Mouse (Mus musculus): ENCODE data around the gene Ranbp2. TPM values are rescaled to one million over a fixed set of nuclear protein-coding genes. Genes with fewer than 3 reads are reported as not detected.
"Not testable (repeated sequence)": the region's sequence is repeated elsewhere in the genome, so short reads cannot be mapped to it uniquely, and the experiment has no call there.

Ranbp2 gene
- polyA plus RNA-seq, 1 experiment from 2014 or later = 48.2 TPM

- 0 out of 2 replicates have a peak, but pooled peaks cover 3% of the 10 kb centered on the region for H3K9me3 ChIP-seq (ENCODE audit: control insufficient read depth, low read length)
- no peak for ATAC-seq (ENCODE audit: low FRiP score, low TSS enrichment)
- H3K4me1 ChIP-seq (ENCODE audit: control insufficient read depth, insufficient read depth, low read length) = no peaks in the 10 kb centered on the region
- no peak overlapping the region for H3K4me2 ChIP-seq (replicated peaks; ENCODE audit: low read depth, low read length)
- H3K27me3 ChIP-seq (ENCODE audit: control insufficient read depth, insufficient read depth, low read length) = no peaks in the 10 kb centered on the region
- peaks cover 4% of the 10 kb centered on the region; the same call in 1 of the 2 replicates for H3K36me3 ChIP-seq (ENCODE audit: control insufficient read depth, insufficient read depth, low read length)
- 95% methylated on average over 2 of the region's 2 CpGs for WGBS
- H3K9ac ChIP-seq (ENCODE audit: low read depth, low read length) = no peak overlapping the region
- H3K27ac ChIP-seq (ENCODE audit: low read depth, low read length) = no peak overlapping the region
- H3K4me3 ChIP-seq (ENCODE audit: low read length) = no peak overlapping the region
Observed at GRCm38 (mm10) chr10:58532177-58532576, 85.5 kb downstream of the Ranbp2 start.

GRCm38 (mm10) chr10:58536276-58536675 is 89.6 kb downstream of the Ranbp2 start:
- not testable (repeated sequence) for H3K27me3 ChIP-seq (ENCODE audit: control insufficient read depth, insufficient read depth, low read length); ATAC-seq (ENCODE audit: low FRiP score, low TSS enrichment); H3K4me1 ChIP-seq (ENCODE audit: control insufficient read depth, insufficient read depth, low read length); H3K27ac ChIP-seq (ENCODE audit: low read depth, low read length); H3K4me2 ChIP-seq (replicated peaks; ENCODE audit: low read depth, low read length); H3K9me3 ChIP-seq (ENCODE audit: control insufficient read depth, low read length); H3K4me3 ChIP-seq (ENCODE audit: low read length); H3K36me3 ChIP-seq (ENCODE audit: control insufficient read depth, insufficient read depth, low read length); H3K9ac ChIP-seq (ENCODE audit: low read depth, low read length)
- 88% methylated on average over 5 of the region's 5 CpGs for WGBS

GRCm38 (mm10) chr10:58540613-58541012 is 93.9 kb downstream of the Ranbp2 start:
- H3K27ac ChIP-seq (ENCODE audit: low read depth, low read length) = no peak overlapping the region
- 77% methylated on average over 13 of the region's 13 CpGs for WGBS
- no peaks in the 10 kb centered on the region for H3K9me3 ChIP-seq (ENCODE audit: control insufficient read depth, low read length)

More at GRCm38 (mm10) chr10:58540613-58541012, 93.9 kb downstream of the Ranbp2 start:
- H3K9ac ChIP-seq (ENCODE audit: low read depth, low read length) = no peak overlapping the region
- ATAC-seq (ENCODE audit: low FRiP score, low TSS enrichment) = no peak
- no peak overlapping the region for H3K4me3 ChIP-seq (ENCODE audit: low read length)
- H3K4me2 ChIP-seq (replicated peaks; ENCODE audit: low read depth, low read length) = no peak overlapping the region
- H3K36me3 ChIP-seq (ENCODE audit: control insufficient read depth, insufficient read depth, low read length) = peaks cover 3% of the 10 kb centered on the region; the same call in 1 of the 2 replicates
- H3K27me3 ChIP-seq (ENCODE audit: control insufficient read depth, insufficient read depth, low read length) = no peaks in the 10 kb centered on the region
- H3K4me1 ChIP-seq (ENCODE audit: control insufficient read depth, insufficient read depth, low read length) = no peaks in the 10 kb centered on the region

Other genes with a start within 250 kb of the Ranbp2 start
- gene AW822073, start 222.0 kb upstream of the Ranbp2 start, polyA plus RNA-seq (2014; fragmentation: Nextera tagmentation; extraction: Ambion mirVana) = not detected in 2 replicates
- gene Duxf3, start 214.2 kb upstream of the Ranbp2 start, polyA plus RNA-seq (2014; fragmentation: Nextera tagmentation; extraction: Ambion mirVana) = not detected in 2 replicates
- not detected in 2 replicates for gene Gm4981, start 210.2 kb upstream of the Ranbp2 start, polyA plus RNA-seq (2014; fragmentation: Nextera tagmentation; extraction: Ambion mirVana)
- 52.2 and 62.0 TPM in 2 replicates for gene Gcc2, start 191.4 kb upstream of the Ranbp2 start, polyA plus RNA-seq (2014; fragmentation: Nextera tagmentation; extraction: Ambion mirVana)
- 112 and 131 TPM in 2 replicates for gene Lims1, start 123.5 kb upstream of the Ranbp2 start, polyA plus RNA-seq (2014; fragmentation: Nextera tagmentation; extraction: Ambion mirVana)
- gene Ccdc138, start 51.0 kb downstream of the Ranbp2 start, polyA plus RNA-seq (2014; fragmentation: Nextera tagmentation; extraction: Ambion mirVana) = 10.8 and 12.0 TPM in 2 replicates
- gene Edar, start 228.7 kb downstream of the Ranbp2 start, polyA plus RNA-seq (2014; fragmentation: Nextera tagmentation; extraction: Ambion mirVana) = 0.27 and 0.35 TPM in 2 replicates